Mouse (Mus musculus): ENCODE data around the gene Thumpd1.

Gene Thumpd1

DNA sequence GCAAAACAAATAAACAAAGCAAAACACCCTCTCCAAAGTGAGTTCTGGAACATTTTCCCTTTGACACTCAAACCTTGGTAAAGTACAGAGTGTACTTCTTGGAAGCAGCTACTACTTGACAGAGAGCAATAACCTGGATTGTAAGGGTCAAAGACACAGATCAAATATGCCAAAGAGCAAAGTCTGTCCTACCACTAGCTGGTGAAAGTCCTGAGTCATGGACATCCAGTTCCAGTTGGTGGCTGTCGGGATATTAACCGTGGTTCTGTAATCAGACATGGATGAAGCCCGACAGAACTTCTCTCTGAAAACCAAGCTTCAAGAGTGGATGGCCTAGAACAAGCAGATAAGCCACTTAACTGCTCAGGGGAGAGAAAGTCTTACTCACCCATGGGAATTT is 52.7 kb downstream of the Thumpd1 start:
- no peak for DNase-seq

All from layer of hippocampus, adult 9-11 months (tissue).